Mouse (Mus musculus) ovary, adult 18-20 months (tissue): Measurements from ENCODE around the gene Crocc.

Experiments
- DNase-seq: peaks from one replicate; pipeline ENCODE4 v3.0.0; 2022; ENCODE audit warnings: low spot score, mixed read lengths

Gene Crocc

DNA sequence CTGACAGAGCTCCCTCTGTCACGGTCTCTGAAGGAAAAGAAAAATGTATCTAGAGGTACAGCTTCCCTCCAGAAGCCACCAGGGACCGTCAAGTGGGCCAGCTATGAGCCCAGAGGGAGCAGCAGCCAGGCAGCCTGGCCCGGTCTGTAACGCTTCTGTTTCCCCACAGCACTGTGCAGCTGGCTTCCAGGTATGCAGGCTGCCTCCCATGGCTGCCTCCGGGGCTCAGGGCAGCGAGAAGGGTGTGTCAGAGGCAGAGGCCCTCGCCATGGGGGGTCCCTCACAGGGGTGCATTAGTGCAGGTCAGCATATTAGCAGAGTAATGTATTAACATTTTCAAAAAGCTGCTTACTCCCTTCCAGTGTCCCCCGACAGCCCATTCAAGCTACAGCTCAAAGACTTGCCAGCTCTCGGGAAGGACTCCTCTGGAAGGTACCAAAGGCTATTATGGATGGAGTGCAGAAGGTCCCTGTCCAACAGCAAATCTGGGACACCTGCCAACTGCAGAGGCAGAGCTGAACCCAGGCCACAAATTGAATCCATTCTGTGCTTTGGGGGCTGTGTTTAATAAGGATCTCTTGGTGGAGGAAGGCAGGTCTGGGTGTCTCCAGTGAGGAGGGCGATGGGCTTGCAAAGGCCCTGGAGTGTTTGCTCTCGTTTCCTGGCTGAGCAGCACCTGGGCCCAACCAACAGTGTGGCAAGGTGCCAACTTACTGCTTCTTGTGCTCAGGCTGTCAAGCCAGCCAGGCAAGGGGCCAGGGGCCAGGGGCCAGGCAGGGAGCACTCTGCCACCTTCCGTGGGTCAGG is 6.6 kb upstream of the Crocc start:
- no peak for DNase-seq

DNA sequence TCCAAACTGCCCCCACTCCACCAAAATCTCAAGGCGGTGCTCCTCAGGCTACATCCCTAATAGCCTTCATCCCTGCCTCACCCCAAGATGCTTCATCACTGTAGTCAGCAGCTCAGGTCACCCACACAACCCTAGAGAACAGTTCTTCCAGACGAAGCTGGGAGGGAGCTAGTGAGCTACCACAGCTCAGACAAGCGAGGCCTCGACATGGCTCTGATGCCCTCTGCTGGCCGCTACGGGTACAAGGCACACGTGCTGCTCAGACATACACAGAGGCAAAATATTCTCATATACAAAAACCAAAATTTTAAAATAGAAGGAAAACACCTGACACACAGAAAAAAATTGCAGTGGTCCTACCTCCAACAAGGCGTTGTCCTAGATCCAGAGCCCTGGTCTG is 4.8 kb upstream of the Crocc start:
- DNase-seq: peak; percentile 57

DNA sequence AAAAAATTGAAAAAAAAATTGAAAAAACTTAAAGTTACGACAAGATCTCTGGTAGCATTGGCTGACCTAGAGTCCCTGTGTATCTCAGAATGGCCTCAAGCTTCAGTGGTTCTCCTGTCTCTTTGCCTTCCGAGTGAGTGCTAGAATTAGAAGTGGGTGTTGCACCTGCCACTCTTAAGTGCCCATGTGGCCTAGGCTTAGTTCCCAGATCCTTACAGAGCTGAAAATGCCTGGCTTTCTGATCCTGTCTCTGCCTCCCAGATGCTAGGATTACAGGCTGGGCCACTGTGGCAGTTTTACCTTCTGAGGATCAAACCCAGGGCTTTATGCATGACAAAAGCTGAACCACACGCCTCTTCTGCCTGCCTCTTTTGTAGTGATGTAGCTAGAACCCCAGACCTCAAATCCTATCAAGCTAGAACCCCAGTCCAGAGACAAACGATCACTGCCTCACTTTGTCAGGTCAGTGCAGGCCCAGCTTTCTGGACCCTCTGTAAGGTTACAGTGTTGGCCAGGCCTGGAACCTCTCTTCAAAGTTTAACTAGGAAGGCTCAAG is 3.8 kb upstream of the Crocc start:
- DNase-seq: no peak

DNA sequence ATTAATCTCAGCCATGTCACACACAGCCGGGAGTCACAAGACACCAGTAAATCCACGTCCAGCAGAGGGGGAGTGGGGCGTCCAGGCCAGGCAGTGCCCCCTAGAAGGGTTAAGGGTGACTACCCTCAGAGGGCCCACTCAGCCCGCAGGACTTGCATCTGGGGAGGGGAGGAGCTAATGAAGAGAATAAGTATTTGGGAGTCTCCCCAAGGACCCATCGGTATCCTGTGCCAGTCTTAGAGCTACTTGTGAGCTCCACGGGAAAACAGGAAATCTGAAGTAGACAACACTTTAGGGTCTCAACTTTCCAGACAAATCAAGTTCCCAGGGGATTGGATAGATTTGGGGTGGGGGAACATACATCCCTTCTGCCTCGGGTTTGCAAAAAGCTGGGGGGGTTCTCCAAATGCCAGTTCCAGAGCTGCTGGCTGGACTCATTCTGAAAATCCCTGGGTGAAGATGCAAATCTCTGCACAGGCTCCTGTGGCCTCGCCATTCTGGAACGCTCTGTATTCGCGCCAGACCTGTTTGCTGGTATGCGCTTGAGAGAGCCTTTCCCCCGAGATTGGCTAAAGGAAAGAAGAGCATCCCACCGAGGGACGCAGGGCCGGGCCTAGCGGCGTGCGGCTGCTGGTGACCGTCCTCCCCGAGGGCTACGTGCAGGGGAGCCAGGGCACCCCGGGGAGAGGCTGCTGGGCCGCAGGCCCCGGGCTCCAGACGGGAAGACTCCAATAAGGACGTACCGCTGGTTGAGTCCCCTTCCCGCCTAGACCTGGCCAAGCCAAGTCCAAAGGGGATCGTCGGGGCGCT is 529 bp downstream of the Crocc start:
- no peak for DNase-seq

GRCm38 (mm10) chr4:141058835-141059234 is 1.5 kb downstream of the Crocc start:
- no peak for DNase-seq

- no peak for DNase-seq
Observed at GRCm38 (mm10) chr4:141056970-141057369, 3.4 kb downstream of the Crocc start.

- DNase-seq: no peak
Observed at GRCm38 (mm10) chr4:141053568-141054161, 6.7 kb downstream of the Crocc start.

DNA sequence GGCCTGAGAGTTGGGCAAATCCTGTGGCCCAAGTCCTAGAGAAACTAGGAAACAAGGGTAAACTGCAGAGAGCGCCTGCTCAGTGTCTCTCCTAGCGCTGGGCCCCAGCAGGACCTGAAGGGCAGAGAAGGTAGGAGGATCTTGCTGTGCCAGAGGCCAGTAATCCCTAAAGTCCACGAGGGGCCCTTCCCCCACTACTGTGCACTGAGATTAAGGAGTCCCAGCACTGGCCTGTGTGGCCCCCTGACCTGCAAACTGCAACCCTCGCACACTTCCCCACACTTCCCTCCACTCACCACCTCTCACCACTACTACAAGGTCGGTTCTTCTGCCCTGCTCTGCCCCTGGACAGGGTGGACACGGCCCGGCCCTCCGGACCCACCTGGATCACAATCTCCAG is 7.2 kb downstream of the Crocc start:
- no peak for DNase-seq

DNA sequence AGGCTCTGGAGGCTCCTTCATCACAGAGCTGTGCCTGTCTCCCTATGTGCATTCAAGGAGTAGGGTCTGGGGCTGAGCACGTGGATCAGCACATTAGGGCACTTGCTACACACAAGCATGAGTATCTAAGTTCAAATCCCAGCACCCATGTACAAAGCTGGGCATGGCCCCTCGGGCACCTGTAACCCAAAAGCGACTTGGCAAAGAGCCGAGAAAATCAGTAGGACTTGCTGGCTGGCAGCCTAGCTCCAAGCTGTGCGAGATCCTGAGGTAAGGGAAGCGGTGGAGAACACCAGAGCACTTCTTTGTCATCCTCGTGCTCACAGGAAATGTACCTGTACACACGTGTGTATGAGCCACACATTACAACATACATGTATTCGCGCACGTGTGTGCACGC is 7.9 kb downstream of the Crocc start:
- DNase-seq: no peak

DNA sequence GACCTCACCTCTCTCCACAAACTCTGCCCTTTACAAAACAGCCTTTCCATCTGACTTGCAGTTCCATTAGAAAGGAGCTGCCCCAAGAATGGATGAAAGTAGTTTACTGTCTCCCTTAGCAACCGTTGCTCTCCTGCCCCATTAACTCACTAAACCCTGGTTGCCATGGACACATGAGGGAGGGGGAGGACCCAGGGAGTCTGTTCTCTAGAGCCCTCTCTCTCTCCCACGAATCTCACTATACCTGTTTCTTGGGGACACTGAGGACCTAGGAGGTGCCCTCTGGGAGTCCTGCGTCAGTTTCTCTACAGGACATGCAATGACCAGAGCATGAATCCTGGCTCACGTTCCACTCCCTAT is 10.9 kb downstream of the Crocc start:
- DNase-seq: no peak

- no peak for DNase-seq
Observed at GRCm38 (mm10) chr4:141048810-141049475, 11.4 kb downstream of the Crocc start.

DNA sequence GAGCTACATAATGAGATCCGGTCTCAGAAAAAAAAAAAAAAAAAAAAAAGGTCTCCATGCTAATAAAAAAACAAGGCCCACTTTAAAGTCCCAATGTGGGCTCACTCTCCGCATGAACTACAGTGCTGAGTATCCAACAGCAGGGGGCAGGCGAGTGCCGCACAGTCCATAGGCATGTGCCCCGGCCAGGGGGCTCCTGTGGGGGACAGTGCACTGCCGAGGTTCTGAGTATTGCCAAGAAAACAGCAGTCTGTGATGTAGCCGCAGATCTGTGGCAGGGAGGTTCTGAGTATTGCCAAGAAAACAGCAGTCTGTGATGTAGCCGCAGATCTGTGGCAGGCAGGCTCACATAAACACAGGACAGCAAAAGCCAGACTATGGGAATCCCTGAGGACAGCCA is 15.5 kb downstream of the Crocc start:
- DNase-seq: no peak

GRCm38 (mm10) chr4:141041117-141041516 is 19.2 kb downstream of the Crocc start:
- no peak for DNase-seq

DNA sequence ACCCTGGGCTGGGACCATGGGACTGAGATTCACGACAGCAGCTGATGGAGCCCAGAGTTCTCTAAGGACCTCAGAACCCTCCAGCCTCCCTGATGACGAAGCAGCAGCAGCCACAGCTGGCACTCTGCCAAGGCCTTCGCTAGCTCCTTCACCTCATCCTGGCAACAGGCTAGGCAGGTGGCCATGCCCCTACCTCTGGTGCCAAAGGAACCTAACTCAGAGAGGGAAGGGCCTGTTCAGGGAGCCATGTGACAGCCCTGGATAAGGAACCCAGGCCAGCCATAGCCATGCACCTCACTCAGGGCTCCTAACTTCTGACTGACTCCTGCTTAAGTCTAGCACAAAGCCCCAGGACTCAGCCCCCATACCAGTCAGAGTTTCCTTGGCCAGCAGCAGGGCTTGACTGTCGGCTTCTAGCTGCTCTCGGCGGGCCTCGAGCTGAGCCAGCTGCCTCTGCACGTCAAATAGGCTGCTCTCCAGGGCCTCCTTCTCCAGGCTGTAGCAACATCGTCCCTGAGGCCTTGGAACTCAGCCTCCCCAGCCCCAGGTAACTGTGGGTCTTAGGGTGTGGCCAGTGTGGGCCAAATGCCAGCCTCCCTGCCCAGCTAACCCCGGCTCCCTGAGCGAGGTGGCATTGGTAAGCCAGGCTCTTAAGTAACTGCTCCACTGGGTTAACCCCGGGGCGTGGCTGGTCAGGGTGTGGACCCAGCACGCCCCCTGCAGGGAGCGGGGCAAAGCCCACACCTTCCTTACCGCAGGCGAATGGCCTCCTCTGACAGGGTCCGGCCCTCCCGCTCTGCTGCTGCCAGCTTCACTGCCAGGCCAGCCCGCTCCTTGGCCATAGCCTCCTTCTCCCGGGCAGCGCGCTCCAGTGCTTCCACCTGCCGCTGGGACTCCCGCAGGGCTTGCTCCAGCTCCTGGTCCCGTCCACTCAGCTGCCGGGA is 26.5 kb downstream of the Crocc start:
- DNase-seq: no peak

DNA sequence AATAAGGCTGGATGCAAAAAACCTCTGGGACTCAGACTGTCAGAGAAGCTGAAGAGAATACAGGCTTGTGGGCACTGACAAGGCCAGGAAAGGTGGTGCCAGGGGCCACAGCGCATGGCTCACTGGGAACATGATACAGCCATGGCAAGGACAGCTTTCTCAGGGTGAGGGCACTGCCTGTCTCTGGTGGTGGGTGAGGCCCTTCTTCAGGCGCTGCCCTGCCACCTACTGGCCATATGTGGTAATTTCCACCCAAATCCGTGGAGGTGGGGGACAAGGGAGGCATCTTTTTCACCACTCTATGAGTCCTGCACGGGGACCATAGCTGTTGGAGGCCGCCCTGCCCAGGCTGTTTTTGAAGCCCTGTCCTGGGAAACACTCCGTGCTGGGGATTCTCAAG is 28.6 kb downstream of the Crocc start:
- peak; percentile 67 for DNase-seq

DNA sequence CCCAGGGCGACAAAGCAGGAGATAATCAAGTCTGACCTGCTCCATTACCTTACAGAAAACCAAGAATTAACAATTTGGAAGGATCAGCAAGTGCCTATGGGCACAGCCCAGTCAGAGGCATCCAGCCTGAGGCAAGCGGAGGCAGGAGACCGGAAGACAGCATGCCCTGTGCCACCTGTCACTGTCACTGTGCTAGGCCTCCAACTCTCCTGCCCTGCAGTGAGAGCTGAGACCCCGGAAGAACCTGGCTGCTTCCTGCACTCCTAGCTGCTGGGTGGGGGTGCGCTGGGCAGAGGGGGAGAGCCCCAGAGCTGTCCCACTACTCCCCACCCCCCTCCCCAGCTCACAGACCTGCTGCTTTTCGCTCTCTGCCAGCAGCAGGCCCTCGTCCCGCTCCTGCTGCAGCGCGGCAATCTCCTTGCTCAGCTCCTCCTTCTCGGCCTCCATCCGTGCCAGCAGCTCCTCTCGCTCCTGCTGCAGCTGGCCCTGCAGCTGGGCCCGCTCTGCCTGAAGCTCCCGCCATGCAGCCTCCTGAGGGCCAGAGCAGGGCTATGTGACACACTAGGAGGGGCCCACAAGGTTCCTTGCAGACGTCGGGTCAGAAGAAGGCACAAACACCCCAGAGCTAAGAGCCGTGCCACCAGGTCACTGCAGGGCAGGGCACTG is 29.7 kb downstream of the Crocc start:
- DNase-seq: no peak

GRCm38 (mm10) chr4:141024992-141025391 is 35.4 kb downstream of the Crocc start:
- DNase-seq: no peak

- DNase-seq: no peak
Observed at GRCm38 (mm10) chr4:141024052-141024451, 36.3 kb downstream of the Crocc start.

DNA sequence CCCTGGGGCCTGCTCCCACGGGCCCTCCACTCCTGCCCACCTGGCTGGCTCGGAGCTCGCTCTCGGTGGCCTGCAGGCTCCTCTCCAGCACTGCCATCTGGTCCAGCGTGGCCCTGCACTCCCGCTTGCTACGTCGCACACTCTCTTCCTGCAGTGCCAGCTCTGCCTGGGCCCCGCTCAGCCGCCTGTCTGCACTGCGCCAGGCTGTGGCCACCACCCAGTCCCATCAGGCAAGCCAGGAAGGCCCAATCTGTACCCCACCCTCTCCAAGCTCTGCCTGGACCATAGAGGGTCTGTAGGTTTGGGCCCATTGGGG is 38.8 kb downstream of the Crocc start:
- DNase-seq: no peak

DNA sequence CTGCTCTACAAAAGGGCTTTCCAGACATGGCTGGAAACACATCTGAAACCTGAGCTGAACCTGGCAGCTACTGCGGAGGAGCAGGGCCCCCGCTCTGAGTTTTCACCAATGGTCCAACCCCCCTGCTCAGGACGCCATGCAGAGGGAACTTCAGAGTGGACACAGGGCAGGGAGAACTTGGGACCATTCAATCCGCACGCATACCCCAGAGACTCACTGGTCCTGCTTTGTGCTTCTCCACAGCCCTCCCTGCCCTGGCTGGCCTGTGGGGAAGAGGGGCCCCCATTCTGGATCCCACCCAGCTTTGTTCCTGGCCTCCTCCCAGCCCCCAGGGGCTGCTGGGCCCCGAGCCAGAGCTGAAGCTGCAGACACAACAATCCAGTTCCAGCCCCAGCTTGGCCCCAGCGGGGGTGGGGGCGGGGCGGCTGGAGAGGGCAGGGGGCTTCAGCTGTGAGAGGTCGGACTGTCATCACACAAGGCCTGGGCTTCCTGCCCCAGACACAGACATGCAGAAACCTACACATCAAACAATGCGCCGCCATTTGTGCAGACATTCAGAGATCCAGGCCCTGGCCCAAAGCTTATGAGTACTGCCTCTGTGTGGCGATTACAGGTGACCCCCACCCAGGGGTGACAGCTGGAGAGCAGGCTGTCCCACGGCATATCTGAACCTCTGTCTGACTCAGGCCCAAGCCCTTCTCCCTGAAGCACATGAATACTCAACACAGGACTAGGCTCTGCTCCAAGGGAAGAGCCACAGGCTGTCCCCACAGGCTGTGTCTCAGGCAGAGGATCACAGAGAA is 39.3 kb downstream of the Crocc start:
- DNase-seq: peak; percentile 75
